Mouse (Mus musculus) adrenal gland, adult 8-10 months (tissue): ENCODE measurements at regions not wholly inside any gene's neighbourhood (a gene's known extent, or its start where the extent isn't known, plus 50 kb on each side); places are given as distances from the start of the nearest gene placed in this dataset.

Source experiments
- DNase-seq: peaks from one replicate; pipeline ENCODE4 v3.0.0; 2022

DNA sequence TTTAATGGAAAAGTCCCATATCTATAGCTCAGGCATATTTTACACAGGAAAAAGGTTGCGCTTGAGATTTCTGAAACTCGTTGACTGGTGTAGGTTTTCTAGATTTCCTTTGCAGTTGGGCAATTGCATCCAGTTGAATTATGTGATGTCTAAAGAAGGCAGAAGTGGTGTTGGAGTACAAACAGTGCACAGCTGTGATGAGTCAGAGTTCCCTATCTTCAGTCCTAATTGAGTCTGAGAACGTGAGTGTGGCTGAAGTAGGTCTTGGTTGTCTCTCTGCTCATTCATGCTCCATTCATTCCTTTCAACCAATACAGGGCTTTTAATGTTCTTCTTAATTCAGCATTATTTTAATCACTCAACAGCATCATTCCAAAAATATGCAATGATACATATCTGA lies 142.9 kb upstream of the Dpyd start:
- no peak for DNase-seq

DNA sequence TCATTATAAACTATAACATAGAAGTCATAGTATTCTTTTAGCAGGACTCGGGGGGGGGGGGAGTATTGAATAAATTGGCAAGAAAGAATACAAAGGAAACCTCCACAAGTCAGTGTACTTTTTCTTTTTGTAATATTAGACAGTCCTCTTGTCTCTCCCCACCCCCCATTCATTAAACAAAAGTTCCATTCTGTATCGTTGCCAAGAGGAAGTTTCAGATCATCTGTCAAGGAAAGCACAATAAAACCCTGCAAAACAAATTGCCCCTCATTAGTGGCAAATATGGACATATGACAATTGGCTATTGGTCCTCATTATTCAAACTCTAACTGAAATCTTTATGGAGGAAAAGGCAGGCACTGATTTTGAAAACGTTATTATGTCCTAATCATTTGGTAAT lies 140.2 kb upstream of the Dpyd start:
- DNase-seq = no peak

DNA sequence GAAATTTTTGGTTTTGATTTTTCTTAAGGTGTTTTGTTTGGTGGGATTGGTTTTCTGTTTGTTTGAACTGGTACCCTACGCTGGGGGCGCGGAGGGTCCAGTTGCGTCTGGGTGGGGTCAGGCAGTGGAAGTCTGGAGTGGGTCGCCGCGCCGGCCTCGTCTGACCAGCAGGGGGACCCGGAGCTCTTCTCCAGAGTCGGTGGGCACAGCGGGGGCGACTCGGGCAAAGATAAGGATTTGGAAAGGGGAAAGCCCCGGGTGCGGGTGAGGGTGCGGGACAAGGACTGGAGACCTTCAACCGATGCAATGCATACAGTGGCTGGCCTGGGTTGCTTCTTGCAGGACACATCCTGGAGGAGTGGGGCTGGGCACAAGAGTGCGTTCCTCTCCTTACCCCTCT lies 136.2 kb upstream of the Dpyd start:
- DNase-seq = no peak

DNA sequence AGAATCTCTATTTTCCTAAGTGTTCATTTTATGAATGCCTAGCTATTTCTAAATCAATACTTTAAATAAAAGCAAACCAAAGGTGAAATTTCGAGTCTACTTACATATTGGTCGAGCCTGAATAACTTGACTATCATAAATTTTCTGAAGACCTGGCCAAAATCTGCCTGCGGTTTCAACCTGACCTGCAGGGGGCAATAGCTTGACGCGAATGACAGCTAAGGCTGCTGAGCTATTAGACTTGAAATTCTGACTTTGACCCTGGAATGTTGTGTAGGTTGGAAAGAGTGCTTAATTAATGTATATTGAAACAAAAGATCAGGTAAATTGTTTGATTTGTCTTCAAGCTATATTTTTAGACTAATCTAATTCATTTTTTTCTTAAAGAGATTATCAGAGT lies 133.4 kb upstream of the Dpyd start:
- DNase-seq = no peak

DNA sequence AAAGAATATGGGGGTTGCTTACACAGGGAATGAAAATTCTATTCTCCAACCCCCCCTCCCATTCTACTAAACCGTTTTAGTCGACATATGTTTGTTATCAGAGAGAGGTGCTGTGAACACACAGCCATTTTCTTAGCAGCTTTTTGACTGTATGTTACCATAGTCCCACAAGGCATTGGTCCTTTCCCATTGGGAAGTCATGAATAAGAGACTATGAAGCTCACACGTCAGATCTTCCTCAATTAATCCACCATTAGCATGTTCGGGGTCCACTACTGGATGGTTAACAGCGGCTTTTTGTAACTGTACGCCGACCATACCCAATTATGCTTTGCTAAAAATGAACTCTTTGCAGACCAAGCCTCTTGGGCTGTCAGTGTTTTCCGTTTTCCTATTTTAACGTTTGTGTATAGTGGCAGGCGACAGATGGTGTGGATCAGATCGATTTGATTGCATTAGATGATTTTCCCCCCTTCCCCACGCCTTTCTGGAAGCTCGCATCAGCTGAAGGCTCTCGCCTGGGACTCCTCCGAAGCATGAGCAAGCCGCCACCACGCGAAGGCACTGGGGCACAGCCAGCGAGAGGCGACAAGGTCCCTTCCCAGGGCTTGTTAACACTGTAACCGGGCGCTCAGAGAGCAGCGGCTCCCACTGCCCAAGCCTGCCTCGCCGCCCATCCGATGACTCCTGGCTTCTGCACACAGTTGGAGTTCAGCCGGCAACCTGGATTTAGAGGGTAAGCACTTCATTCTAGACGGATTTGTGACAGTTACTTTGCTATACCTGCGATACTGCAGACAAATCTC lies 131.9 kb upstream of the Dpyd start:
- no peak for DNase-seq

DNA sequence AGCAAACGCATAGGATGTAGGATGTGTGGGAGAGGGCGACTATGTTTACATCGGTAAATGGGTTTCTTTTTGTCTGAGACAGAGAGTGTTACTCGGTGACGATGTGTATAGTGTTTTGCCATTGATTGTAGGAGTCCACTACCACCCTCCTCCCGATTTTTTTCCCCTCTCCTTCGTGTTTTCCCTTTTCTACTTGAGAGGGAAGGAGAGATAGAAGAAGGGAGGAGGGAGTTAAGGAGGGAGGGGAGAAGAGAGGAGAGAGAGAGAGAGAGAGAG lies 131.4 kb upstream of the Dpyd start:
- no peak for DNase-seq

DNA sequence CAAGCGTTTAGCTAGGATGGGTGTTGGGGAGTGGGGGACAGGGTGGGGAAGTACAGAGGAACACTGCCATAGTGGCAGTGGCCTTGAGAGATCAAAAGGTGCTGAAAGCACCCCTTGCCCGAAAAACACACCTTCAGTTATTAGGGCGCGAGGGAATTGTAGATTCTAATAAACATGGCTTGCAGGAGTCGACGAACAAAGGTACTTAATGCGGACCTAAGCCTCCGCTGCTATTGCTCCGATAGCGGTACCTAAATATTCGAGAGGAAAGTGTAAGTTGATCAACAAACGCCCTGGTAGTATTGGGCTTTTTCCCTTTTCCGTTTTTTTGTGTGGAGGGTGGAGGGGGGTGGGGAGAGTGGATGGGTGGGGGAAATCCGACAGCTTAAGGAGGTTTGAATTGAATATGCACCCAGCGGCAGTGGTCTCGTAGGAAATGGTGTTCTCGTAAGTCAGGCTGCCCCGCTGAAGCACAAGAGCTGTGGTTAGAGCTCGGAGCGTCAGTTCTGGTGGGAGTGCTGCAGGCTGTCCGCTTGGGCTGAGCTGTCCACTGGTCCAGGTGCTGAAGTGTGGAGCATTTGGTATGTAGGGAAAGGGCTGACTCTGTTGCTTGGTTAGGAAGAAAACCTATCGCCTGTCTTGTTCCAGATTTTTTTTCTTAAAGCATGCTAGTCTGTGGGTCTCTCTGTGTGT lies 130.8 kb upstream of the Dpyd start:
- peak; percentile 57 for DNase-seq

DNA sequence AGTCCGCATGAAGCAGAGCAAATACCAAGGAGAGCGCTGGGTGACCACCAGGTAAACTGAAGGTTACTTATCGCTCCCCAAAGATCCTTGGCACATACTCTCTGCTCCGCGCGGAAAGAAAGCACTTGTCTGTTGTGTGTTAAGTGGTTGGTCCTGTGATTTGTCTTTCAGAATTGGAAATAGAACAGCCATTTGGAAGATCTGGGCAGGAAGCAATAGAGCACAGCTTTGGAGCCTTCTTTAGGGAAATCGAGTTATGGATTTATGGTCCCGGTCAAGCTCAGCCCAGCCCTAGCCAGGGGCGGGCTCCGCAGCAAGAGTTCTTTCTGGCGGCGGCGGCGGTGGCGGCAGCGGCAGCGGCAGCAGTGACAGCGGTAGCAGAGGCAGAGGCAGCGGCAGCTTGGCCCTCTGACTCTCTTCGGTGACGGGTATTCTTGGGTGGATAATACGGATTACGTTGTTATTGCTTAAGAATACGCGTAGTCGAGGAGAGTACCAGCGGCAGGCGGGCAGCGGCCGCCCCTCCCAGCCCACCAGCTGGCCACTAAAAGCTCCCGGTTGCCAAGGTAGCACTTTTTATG lies 128.4 kb upstream of the Dpyd start:
- no peak for DNase-seq

DNA sequence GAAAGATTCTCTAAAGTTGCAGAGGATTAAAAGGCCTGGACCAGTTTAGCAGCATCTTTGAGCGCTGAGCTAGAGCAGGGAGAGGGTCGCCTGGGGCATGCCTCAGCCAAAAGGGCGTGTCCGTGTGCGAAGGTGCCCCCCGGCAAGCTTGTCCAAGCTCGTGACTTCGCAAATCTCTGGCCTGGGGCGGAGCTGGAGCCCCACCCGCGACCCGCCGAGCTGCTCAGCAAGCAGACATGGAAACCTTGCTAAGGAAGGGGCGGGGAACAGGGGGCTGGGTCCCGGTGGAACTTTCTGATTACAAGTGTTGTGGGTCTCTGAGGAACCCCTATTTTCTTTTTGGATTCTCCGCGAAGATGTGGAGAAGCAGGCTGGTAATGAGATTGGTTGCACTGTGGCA lies 127.6 kb upstream of the Dpyd start:
- no peak for DNase-seq

DNA sequence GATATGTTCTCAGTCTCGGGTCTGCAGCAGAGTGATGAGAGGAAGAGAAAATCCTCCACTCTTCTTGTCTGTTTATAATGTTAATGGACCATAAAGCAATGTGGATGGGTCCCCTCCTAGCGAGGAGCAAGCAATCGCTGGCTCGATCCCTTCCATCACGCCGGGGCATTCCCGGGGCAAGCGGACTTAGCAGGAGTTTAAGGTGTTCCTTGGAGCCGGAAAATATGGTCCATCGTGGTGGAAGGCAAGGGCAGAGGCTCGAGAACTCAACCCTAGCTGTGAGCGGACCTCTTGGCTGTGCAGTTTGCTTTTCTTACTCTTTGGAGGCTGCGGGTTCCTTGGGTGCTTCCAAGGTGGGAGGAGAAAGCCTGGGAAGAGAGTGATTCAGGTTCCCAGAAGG lies 127.1 kb upstream of the Dpyd start:
- no peak for DNase-seq

DNA sequence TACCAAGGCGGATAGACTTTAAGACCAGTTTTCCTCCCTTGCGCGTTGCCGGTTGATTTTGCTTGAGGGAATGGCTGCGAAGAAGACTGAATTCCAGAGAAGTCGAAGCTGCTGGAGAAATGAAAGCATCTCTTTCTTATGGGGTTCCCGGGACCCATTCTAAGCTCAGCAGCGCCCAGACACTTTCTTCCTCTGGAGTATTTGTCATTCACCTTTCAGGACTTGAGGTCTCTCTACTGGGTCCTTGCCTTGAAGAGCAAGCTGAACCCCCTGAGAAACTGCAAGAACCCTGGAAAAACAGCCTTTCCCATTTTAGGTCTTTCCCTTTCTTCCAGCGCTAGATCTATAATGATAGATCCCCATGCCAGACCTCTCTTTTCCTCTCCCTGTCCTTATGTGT lies 126.7 kb upstream of the Dpyd start:
- DNase-seq = no peak

DNA sequence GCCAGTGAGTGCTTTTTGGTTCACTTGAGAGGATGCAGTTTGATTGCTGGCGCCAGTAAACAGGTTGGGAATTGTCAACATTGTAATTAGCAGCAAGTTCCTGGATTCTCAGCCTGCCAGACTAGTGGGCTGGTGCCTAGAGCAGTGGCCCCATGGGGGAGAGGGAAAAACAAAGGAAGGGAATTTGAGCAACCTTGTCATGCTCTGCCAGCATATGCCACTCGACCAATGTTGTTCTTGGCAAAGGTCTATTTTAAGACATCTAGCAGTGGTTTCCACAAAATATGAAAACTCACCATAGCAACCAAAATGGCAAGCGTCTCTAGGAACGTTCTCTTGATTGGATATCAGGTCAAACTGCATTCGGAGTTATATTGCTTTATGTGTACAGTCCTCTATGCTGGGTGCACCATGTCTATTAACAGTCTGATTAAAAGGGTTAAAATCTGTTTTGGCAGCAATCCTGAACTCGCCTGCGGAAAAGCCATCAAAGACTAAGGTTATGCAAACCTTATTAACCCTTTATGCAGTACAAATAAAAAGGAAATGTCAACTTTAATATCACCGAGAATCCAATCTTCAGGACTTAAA lies 118.1 kb upstream of the Dpyd start:
- DNase-seq = no peak

DNA sequence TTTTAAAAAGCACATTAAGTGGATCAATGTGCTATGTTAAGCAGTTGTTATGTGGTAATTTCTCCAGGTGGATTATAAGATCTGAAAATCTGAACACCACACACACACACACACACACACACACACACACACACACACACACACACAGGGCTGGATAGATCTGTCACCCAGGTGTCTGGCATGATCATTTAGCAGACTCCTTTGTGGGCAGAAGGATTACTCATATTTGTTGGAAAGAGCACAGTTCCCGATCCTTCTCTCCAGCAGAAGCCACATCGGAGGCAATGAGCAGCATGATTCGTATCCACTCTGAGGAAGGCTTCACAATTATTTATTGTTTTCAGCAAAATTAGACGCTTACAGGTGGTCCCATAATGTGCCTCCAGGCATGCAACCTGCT lies 116.6 kb upstream of the Dpyd start:
- no peak for DNase-seq

DNA sequence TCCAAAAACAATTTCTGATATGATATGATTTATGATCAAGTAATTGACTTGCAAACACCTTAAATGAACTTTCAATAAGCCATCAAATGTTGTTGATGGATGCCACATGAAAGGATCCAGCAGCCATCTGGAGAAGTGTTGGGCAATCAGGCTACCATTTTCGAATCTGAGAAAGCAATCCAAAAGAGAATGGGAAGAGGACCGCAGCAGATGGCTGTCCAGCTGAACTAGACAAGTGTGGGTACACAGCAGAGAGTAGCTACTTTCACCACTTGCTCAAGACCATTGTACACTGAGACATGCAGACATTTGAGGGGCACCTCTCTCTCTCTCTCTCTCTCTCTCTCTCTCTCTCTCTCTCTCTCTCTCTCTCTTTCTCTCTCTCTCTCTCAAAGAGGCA lies 102.3 kb upstream of the Dpyd start:
- DNase-seq = no peak

DNA sequence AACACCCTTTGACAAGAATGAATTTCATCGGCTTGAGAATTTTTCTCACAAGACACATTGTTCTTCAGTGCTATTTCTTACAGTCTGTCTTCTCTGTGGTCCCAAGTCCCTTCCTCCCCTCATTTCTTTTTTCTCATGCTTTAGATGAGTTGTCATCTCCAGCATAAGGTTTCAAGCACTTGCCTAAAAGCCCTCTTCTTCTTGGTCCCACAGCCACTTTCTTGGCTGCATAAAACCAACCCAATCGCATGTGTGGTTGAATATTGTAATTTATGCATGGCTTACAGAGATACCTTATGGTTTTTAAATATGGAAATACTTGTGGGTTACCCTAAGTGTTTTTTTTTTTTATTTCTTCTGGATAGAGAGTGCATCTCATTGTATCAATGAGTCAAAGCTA lies 96.3 kb upstream of the Dpyd start:
- DNase-seq = no peak

DNA sequence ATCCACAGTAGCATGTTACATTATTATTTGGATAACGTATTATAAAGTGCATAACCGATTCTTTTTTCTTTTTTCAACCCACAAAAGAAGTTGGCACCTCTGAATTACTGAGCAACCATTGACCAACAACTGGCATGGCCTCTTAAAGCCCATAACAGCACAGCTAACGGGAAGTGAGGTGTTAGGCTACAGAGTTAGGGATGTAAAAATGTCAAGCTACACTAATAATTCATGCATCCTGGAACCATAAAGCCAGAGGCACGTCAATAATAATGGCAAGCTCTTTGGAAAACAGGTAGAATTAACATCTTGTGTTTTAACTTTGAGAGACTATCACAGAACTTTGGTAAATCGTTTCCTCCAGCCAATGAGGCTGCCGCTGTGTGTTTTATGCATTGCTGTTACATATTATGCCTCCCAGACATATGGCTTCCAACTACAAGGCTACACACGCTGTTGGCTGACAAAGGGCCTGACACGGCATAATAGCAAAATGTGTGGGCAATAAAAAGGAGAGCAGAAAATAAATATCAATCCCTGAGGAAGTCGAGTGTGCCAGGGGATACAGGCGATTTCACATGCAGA lies 89.6 kb upstream of the Dpyd start:
- no peak for DNase-seq

DNA sequence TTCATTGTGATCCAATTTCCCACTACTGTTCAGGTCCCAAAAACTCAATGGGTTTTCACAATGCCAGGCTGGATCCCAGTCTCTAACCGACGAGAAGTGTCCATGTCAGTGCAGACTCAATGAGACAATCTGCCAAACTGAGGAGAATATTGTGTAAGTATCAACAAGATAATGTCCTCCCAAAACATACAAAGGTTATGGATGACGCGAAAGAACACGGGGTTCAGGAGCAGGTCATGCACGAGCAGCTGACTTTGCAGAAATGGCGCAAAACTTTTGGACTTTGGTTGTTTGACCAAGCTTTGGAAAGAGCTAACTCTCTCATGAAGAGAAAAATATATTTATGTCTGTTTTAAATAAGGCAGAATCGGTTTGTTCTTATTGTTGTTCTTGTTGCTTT lies 83.9 kb upstream of the Dpyd start:
- DNase-seq = no peak

DNA sequence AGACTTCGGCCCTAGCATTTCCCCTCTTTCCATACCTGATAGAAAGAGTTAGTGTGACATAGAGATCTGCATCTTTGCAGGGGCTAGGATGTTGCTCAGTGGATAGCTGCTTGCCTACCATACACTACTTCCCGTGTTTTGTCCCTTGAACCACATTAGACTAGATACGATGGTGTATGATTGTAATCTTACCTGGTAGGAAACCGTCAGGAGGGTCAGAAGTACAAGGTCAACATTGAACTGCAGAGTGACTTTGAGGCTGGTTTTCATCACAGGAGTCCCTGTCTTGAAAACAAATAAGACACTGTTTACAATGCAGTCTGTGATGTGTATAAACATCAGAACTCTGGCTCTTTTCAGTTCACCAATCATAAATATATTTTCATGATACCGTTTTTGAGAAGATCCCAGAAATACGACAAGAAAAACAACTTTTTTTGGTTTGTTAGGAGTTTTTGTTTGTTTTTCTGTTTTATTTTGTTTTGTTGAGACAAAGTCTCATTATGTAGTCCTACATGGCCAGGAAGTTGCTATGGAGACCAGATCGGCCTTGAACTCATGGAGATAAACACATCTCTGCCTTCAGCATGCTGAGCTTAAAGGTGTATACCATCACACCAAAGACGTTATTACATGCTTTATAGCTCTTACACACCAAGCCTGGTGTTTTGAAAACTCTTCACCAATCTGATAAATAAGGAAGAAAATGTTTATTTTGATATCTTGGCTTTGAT lies 81.2 kb upstream of the Dpyd start:
- DNase-seq = no peak

DNA sequence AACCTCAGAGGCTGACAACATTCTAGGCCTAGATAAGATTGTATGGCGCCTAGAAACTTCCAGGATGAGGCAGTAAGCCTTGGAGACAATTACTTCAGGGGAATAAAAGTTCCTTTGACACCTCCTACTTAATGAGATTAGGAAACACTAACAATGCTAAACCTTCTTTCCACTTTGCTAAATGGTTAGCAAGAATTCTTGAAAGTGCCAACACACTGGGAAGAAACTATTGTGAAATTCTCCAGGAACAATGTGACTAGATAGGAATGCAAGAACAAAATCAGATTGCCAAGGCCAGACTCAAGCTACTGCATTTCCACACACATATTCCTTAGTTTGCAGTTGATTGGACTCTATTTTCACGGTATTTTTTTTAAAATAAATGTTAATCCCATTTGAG lies 76.0 kb upstream of the Dpyd start:
- no peak for DNase-seq

DNA sequence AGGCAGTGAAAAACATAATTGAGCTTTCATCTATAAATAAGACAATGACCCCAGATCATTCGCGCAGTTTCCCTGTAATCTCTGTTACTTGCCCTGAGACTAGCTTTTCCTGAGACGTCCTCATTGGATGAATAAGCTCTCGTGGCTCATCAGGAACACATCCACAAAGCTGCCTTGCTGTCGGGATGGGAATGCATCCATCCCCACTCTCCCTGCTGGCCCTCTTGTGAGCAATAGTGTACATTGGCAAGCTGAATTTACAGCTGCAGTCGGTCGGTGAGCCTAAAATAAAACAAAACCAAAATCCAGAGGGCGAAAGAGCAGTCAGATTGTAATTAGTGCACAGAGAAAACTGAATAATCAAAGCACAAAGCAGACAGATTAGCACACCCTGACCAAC lies 74.5 kb upstream of the Dpyd start:
- no peak for DNase-seq

DNA sequence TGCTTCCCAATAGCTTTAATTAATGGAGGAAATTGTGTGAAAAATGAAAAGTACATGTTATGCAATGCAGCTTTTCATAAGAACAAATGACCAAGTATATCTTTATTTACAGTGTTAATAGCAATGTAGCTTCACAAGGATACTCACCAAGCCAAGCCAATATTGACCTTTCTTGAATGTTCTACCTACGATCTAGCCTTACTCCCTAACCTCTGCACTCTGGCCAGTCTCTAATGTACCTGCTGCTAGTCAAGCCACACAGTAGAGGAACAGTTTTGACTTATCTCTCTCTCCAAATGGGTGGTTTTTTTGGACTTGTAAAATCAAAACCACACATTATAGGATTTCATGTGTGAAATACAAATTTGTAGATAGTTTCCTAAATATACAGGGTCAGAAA lies 70.8 kb upstream of the Dpyd start:
- DNase-seq = no peak

DNA sequence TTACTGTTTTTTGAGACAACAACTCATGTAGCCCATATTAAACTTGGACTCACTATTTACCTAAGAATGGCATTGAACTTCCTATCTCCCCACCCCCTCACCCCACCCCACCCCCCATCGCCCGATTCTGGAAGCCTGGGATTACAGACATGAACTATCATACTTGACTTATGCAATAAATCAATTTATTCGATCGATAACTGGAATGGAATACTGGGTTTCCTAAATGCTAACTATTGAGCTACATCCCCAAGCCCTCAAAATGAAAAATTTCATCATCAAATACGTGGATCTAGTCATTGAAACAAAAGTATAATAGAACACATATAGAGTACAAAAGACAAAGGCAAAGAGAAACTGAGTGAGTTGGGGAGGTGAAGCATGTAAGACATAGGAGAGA lies 70.1 kb upstream of the Dpyd start:
- no peak for DNase-seq

DNA sequence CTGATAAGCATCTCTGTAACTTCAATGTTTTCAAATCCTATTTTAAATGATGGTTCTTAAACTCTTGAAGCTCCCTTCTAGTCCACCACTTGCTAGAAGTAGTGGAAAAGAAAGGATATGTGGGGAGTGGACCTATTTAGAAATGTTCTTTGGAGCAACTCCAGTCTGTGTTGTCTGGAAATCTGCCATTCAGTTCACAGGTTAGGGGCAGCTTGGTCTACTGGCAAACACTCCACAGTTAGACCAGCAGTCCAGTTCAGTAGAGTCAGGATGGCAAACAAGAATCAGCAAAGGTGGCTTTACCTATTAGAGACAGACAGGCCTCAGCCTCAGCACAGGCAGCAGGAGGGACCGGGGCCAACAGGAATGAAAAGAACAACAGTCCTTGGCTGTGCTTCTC lies 67.3 kb upstream of the Dpyd start:
- no peak for DNase-seq
